Mouse (Mus musculus): ENCODE measurements around the gene Syngr2. TPM values are rescaled to one million over a fixed set of nuclear protein-coding genes. Genes with fewer than 3 reads are reported as not detected.
"Not testable (repeated sequence)": the region's sequence is repeated elsewhere in the genome, so short reads cannot be mapped to it uniquely, and the experiment has no call there.

Syngr2 gene
- polyA plus RNA-seq, 1 experiment from 2014 or later: 13.1 TPM

- no peak for ATAC-seq
- H3K27ac ChIP-seq (ENCODE audit: low read length): no peak overlapping the region
- H3K4me1 ChIP-seq (replicated peaks; ENCODE audit: control insufficient read depth, insufficient read depth, low read length): peaks cover 13% of the 10 kb centered on the region
- H3K9ac ChIP-seq (replicated peaks; ENCODE audit: low read depth, low read length): no peak overlapping the region
- H3K27me3 ChIP-seq (replicated peaks; ENCODE audit: control insufficient read depth, insufficient read depth, low read length): peaks cover 14% of the 10 kb centered on the region
- H3K4me2 ChIP-seq (ENCODE audit: low read length): no peak overlapping the region
- H3K4me3 ChIP-seq (replicated peaks; ENCODE audit: low read length): no peak overlapping the region
- no peaks in the 10 kb centered on the region for H3K36me3 ChIP-seq (ENCODE audit: control insufficient read depth, insufficient read depth)
- H3K9me3 ChIP-seq (ENCODE audit: control insufficient read depth, low read length): no peaks in the 10 kb centered on the region
- WGBS: 5% methylated on average over 10 of the region's 10 CpGs
Observed at GRCm38 (mm10) chr11:117786294-117786693, 23.2 kb upstream of the Syngr2 start.

- ATAC-seq; H3K27me3 ChIP-seq (replicated peaks; ENCODE audit: control insufficient read depth, insufficient read depth, low read length); H3K27ac ChIP-seq (ENCODE audit: low read length); H3K36me3 ChIP-seq (ENCODE audit: control insufficient read depth, insufficient read depth); H3K4me1 ChIP-seq (replicated peaks; ENCODE audit: control insufficient read depth, insufficient read depth, low read length); H3K4me2 ChIP-seq (ENCODE audit: low read length); H3K9me3 ChIP-seq (ENCODE audit: control insufficient read depth, low read length); H3K4me3 ChIP-seq (replicated peaks; ENCODE audit: low read length); H3K9ac ChIP-seq (replicated peaks; ENCODE audit: low read depth, low read length): not testable (repeated sequence)
- 85% methylated on average over 7 of the region's 7 CpGs for WGBS
Observed at GRCm38 (mm10) chr11:117788481-117788880, 21.0 kb upstream of the Syngr2 start.

DNA sequence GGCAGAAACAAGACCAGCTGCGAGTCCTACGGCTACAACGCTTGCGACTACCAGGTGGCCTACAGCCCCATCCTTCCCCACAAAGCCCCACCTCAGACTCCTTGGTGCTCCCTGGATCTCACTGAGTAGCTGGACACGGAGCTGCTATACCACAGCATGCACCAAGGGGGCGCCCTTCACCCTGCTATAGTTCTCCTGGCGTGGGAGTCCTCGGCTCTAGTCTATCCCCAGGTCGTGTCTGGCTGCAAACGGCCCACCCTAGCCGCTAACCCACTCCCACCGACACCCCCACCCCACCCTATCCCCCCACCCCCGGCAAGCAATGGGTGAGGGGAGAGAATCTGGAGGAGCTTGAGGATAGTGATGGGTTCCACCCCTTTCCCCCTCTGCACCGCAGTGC is 19.2 kb upstream of the Syngr2 start:
- 4% methylated on average over 14 of the region's 14 CpGs for WGBS
- 0 out of 2 replicates have a peak, but pooled peaks cover 5% of the 10 kb centered on the region for H3K4me1 ChIP-seq (replicated peaks; ENCODE audit: control insufficient read depth, insufficient read depth, low read length)
- no peak overlapping the region for H3K4me3 ChIP-seq (replicated peaks; ENCODE audit: low read length)
- no peaks in the 10 kb centered on the region; the same call in 1 of the 2 replicates for H3K27me3 ChIP-seq (replicated peaks; ENCODE audit: control insufficient read depth, insufficient read depth, low read length)
- no peak for ATAC-seq
- H3K27ac ChIP-seq (ENCODE audit: low read length): no peak overlapping the region
- H3K36me3 ChIP-seq (ENCODE audit: control insufficient read depth, insufficient read depth): no peaks in the 10 kb centered on the region
- H3K9me3 ChIP-seq (ENCODE audit: control insufficient read depth, low read length): no peaks in the 10 kb centered on the region
- no peak overlapping the region for H3K9ac ChIP-seq (replicated peaks; ENCODE audit: low read depth, low read length)
- H3K4me2 ChIP-seq (ENCODE audit: low read length): no peak overlapping the region

DNA sequence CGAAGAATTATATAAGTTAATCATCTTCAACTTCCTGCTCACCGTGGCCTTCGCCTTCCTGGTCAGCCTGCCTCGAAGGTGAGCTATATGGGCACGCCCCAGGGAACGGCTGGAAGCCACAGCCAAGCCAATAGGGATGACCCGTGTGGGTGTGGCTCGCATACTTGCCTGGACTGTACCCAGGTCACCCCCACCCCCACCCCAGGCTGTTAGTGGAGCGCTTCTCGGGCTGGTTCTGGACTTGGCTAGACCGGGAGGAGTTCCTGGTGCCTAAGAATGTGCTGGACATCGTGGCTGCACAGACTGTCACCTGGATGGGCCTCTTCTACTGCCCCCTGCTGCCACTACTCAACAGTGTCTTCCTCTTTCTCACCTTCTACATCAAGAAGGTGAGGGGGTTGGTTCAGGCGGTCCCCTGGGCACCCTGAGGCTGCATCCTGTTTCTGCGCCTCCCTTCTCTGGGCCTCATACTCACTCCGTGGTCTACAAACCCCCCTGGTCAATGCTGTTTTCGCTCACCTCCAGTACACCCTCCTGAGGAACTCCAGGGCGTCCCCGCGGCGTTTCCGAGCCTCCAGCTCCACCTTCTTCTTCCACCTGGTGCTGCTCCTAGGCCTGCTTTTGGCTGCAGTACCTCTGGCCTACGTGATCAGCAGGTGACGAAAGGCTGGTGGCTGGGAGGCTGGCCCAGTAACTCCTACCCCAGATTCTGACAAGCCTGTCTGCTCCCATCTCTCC is 18.6 kb upstream of the Syngr2 start:
- H3K4me3 ChIP-seq (replicated peaks; ENCODE audit: low read length): no peak overlapping the region
- no peaks in the 10 kb centered on the region for H3K9me3 ChIP-seq (ENCODE audit: control insufficient read depth, low read length)
- 36% methylated on average over 23 of the region's 23 CpGs for WGBS
- no peak overlapping the region for H3K27ac ChIP-seq (ENCODE audit: low read length)
- H3K4me1 ChIP-seq (replicated peaks; ENCODE audit: control insufficient read depth, insufficient read depth, low read length): 0 out of 2 replicates have a peak, but pooled peaks cover 5% of the 10 kb centered on the region
- H3K9ac ChIP-seq (replicated peaks; ENCODE audit: low read depth, low read length): no peak overlapping the region
- H3K4me2 ChIP-seq (ENCODE audit: low read length): no peak overlapping the region
- no peaks in the 10 kb centered on the region for H3K36me3 ChIP-seq (ENCODE audit: control insufficient read depth, insufficient read depth)
- ATAC-seq: no peak
- H3K27me3 ChIP-seq (replicated peaks; ENCODE audit: control insufficient read depth, insufficient read depth, low read length): no peaks in the 10 kb centered on the region; the same call in 1 of the 2 replicates

GRCm38 (mm10) chr11:117791441-117791761 is 18.1 kb upstream of the Syngr2 start:
- no peak overlapping the region for H3K27ac ChIP-seq (ENCODE audit: low read length)
- no peak overlapping the region for H3K4me2 ChIP-seq (ENCODE audit: low read length)
- H3K36me3 ChIP-seq (ENCODE audit: control insufficient read depth, insufficient read depth): no peaks in the 10 kb centered on the region
- H3K9me3 ChIP-seq (ENCODE audit: control insufficient read depth, low read length): no peaks in the 10 kb centered on the region
- 89% methylated on average over 9 of the region's 9 CpGs for WGBS
- no peak for ATAC-seq
- H3K4me1 ChIP-seq (replicated peaks; ENCODE audit: control insufficient read depth, insufficient read depth, low read length): 0 out of 2 replicates have a peak, but pooled peaks cover 5% of the 10 kb centered on the region
- H3K4me3 ChIP-seq (replicated peaks; ENCODE audit: low read length): no peak overlapping the region
- H3K27me3 ChIP-seq (replicated peaks; ENCODE audit: control insufficient read depth, insufficient read depth, low read length): no peaks in the 10 kb centered on the region; the same call in 1 of the 2 replicates
- H3K9ac ChIP-seq (replicated peaks; ENCODE audit: low read depth, low read length): no peak overlapping the region

GRCm38 (mm10) chr11:117792281-117792888 is 17.1 kb upstream of the Syngr2 start:
- H3K4me2 ChIP-seq (ENCODE audit: low read length): no peak overlapping the region
- no peaks in the 10 kb centered on the region; the same call in 1 of the 2 replicates for H3K27me3 ChIP-seq (replicated peaks; ENCODE audit: control insufficient read depth, insufficient read depth, low read length)
- no peak for ATAC-seq
- no peak overlapping the region for H3K9ac ChIP-seq (replicated peaks; ENCODE audit: low read depth, low read length)
- WGBS: 10% methylated on average over 22 of the region's 22 CpGs
- no peaks in the 10 kb centered on the region for H3K9me3 ChIP-seq (ENCODE audit: control insufficient read depth, low read length)
- H3K4me3 ChIP-seq (replicated peaks; ENCODE audit: low read length): no peak overlapping the region
- 0 out of 2 replicates have a peak, but pooled peaks cover 5% of the 10 kb centered on the region for H3K4me1 ChIP-seq (replicated peaks; ENCODE audit: control insufficient read depth, insufficient read depth, low read length)
- no peak overlapping the region for H3K27ac ChIP-seq (ENCODE audit: low read length)
- H3K36me3 ChIP-seq (ENCODE audit: control insufficient read depth, insufficient read depth): no peaks in the 10 kb centered on the region

GRCm38 (mm10) chr11:117794035-117794551 is 15.4 kb upstream of the Syngr2 start:
- no peak overlapping the region for H3K9ac ChIP-seq (replicated peaks; ENCODE audit: low read depth, low read length)
- H3K9me3 ChIP-seq (ENCODE audit: control insufficient read depth, low read length): no peaks in the 10 kb centered on the region
- H3K4me2 ChIP-seq (ENCODE audit: low read length): no peak overlapping the region
- WGBS: 55% methylated on average over 4 of the region's 4 CpGs
- no peak for ATAC-seq
- H3K27me3 ChIP-seq (replicated peaks; ENCODE audit: control insufficient read depth, insufficient read depth, low read length): no peaks in the 10 kb centered on the region; the same call in 1 of the 2 replicates
- H3K27ac ChIP-seq (ENCODE audit: low read length): no peak overlapping the region
- H3K4me1 ChIP-seq (replicated peaks; ENCODE audit: control insufficient read depth, insufficient read depth, low read length): 0 out of 2 replicates have a peak, but pooled peaks cover 5% of the 10 kb centered on the region
- no peak overlapping the region for H3K4me3 ChIP-seq (replicated peaks; ENCODE audit: low read length)
- no peaks in the 10 kb centered on the region for H3K36me3 ChIP-seq (ENCODE audit: control insufficient read depth, insufficient read depth)

GRCm38 (mm10) chr11:117796954-117797353 is 12.5 kb upstream of the Syngr2 start:
- Histone ChIP-seq H3K27me3 (replicated peaks; ENCODE audit: control insufficient read depth, insufficient read depth, low read length) (no peaks in the 10 kb centered on the region), H3K4me2 (ENCODE audit: low read length) (no peak overlapping the region), H3K9ac (replicated peaks; ENCODE audit: low read depth, low read length) (no peak overlapping the region), H3K4me3 (replicated peaks; ENCODE audit: low read length) (no peak overlapping the region), H3K9me3 (ENCODE audit: control insufficient read depth, low read length) (no peaks in the 10 kb centered on the region), H3K27ac (ENCODE audit: low read length) (no peak overlapping the region), H3K4me1 (replicated peaks; ENCODE audit: control insufficient read depth, insufficient read depth, low read length) (0 out of 2 replicates have a peak, but pooled peaks cover 2% of the 10 kb centered on the region), H3K36me3 (ENCODE audit: control insufficient read depth, insufficient read depth) (no peaks in the 10 kb centered on the region)
- no peak for ATAC-seq
- 59% methylated on average over 5 of the region's 5 CpGs for WGBS

- no peaks in the 10 kb centered on the region for H3K4me1 ChIP-seq (replicated peaks; ENCODE audit: control insufficient read depth, insufficient read depth, low read length)
- 66% methylated on average over 9 of the region's 9 CpGs for WGBS
- no peak for ATAC-seq
- no peaks in the 10 kb centered on the region for H3K36me3 ChIP-seq (ENCODE audit: control insufficient read depth, insufficient read depth)
- H3K27me3 ChIP-seq (replicated peaks; ENCODE audit: control insufficient read depth, insufficient read depth, low read length): no peaks in the 10 kb centered on the region
- no peaks in the 10 kb centered on the region for H3K9me3 ChIP-seq (ENCODE audit: control insufficient read depth, low read length)
- no peak within 1 kb of the TSS for H3K4me2 ChIP-seq (ENCODE audit: low read length)
- no peak within 1 kb of the TSS for H3K27ac ChIP-seq (ENCODE audit: low read length)
- no peak within 1 kb of the TSS for H3K4me3 ChIP-seq (replicated peaks; ENCODE audit: low read length)
- H3K9ac ChIP-seq (replicated peaks; ENCODE audit: low read depth, low read length): no peak within 1 kb of the TSS
Observed at GRCm38 (mm10) chr11:117797511-117798159, 11.8 kb upstream of the Syngr2 start, which contains the start of gene 6030468B19Rik. Gene 6030468B19Rik, plus strand, starts transcription at chr11:117797660.
